Mouse (Mus musculus): ENCODE measurements around the gene AC161166.1.

Gene AC161166.1

DNA sequence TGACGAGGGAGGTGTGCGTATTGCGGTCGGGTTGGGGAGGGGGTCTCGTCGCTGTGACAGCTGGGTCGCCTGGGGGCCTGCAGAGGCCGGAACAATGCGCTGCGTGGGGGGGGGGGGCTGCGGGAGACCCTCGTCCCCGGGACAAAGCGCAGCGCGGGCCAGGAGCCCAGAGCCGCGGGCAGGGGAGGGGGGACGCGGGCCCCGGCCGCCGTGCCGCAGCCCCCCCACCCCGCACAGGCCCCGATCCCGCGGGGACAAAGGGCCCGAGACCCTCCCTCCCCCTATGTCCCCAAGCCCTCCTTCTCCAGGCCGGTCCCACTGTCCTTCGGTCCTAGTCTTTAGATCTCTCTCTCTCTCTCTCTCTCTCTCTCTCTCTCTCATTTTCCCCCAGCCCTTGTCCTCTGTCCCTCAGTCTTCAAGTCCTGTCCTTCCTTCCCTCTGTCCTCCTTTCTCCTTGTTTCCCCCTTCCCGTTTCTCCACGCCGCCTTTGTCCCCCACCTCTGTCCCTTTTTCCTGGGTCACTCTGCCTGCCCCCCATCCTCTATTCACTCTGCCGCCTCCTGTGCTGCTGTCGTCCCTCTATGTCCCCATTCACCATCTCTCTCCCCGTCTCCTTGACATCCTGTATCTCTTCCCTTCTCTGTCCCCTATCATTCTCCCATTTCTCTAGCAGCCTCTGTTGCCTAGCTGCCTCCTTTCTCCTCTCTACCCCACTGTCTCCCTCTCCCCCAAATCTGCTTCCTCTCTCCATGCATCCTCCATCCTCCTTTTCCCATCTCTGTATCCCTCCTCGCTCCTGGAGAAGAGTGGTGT is 29.8 kb downstream of the AC161166.1 start:
- no peak for DNase-seq

DNA sequence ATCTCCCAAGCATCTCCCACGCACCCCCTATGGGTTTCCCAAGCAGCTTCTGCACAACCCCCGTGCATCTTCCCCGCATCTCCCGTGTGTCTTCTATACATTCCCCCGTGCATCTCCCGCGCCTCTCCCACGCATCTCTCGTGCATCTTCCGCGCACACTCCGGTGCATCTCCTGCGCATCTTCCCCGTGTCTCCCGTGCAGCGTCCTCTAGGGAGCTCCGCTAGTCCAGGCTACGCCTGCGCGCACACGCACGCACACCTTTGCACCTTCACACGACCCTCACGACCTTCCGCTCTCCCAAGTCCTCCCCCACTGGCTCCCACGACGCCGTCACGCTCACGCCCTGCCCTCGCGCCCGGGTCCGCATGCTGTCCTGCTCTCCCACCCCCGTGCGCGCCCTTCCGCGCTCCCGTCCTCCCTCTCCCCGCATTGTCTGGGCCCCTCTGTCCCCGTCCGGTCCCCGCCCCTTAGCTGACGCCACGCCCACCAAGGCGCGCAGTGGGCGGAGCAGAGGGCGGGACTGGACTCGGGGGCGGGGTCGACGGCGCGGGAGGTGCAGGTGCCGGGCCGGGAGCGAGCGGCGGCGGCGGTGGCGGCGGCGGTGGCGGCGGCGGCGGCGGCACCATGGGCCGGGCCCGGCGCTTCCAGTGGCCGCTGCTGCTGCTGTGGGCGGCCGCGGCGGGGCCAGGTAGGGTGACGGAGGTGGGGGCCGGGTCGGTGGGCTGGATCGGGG is 30.6 kb downstream of the AC161166.1 start, which contains the start of gene Cadm4:
Gene Cadm4 (plus strand): TSS at position 550 of the 734 bp plus-strand sequence.
- peak; percentile 91 for DNase-seq

DNA sequence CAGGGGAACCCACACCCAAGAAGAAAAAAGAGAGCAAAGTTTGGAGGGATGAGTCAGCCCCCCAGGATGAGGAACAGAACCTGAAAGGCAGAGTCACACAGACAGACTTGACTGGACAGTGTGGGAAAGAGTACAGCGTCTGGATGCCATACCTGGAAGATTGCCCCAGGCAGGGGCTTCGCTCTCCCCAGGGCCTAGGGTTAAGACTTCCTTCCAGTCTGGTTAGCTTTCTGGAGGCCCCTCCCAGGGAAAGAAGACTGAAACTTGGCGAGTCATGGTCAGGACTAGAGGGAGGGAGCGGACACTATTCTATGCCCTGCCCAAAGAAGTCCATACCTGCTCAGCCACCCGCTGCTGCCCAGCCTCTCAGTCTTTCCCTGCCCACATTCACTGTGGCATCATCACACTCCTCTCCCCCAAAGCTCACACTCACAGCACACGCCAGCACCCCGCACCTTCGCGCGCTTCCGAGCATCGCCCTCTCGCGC is 31.2 kb downstream of the AC161166.1 start:
- no peak for DNase-seq

DNA sequence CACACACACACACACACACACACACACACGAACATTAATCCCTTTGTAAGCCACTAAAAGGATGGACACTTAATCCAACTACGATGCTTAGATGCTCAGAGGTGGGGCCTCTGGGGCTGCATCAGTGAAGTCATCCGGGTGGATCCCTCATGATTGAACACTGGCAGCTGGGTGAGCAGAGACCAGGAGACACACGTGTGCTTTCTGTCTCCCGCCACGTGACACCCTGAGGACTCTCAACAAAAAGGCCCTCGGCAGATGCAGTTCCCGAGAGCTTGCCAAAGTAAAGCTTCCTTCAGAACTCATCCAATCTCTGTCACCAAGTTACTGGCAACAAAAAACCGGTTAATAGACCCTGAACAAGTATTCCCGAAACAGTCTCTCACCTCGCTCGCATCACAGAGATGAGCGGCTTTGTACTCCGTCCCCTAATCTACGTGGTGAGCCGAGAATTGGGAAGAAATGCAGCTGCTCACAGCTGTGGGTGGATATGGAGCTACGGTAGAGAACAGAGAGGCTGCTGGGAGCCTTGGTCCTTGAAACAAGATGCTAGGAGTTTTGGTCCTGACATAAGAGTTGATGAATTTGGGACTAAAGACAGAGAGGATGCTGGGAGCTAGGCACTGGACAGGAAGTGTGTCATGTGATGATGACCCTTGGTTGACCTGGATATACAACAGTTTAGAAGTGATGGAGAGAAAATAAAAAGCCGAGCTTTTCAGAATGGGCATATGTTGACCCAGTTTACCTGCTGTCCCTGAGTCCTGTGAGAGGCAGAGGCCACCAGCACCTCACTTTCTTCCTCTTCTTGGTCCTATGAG is 31.9 kb downstream of the AC161166.1 start:
- no peak for DNase-seq

DNA sequence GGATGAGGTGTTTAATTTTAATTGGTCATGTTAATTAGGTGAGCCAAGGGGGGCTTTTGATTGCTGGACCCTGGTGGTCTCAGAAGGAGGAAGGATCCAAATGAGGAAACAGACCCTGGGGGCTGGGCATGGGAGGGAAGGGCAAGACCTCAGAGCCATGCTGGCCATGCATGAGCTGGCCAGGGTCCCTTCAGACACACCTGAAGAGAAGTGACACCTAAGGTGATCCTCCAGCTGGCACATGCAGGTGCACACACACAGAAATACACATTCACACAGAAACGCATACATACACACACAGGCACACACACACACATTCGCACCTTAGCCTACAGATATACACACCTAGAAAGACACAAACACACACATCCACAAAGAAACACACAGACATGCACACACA is 32.6 kb downstream of the AC161166.1 start:
- no peak for DNase-seq

DNA sequence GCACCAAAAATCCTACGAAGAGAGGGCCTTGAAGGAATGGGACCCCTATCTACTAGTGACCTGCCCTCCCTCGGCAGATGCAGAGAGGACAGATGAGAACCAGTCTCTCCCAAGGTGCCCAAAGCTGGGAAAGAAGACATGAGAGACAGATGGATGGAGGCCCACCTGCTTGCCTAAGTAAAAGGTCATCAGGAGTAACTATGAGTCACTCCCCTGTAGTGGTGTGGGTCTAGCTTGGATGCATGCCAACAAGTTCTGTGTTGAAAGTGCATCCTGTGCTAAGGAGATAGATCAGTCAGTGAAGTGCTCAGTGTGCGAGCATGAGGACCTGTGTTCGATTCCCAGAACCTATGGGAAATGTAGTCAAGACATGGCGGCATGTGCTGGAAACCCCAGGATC is 33.3 kb downstream of the AC161166.1 start:
- DNase-seq = no peak

DNA sequence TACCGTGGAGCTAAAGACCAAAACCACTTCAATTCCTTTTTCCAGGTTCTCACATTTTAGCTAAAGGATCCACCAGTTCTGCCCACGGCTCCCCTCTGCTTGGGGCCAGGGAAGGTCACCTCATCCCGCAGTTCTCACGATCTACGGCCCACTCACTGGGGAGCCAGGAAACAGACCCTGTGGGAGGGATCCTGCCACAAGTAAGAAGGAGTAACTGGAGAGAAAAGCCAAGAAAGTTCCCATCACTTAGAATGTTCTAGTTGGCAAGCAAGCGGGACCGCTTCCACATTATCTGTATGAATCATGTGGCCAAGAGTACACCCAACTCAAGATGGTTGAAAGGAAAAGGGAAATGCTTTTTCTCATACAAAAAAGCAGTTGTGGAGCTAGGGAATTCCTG is 35.4 kb downstream of the AC161166.1 start:
- no peak for DNase-seq

DNA sequence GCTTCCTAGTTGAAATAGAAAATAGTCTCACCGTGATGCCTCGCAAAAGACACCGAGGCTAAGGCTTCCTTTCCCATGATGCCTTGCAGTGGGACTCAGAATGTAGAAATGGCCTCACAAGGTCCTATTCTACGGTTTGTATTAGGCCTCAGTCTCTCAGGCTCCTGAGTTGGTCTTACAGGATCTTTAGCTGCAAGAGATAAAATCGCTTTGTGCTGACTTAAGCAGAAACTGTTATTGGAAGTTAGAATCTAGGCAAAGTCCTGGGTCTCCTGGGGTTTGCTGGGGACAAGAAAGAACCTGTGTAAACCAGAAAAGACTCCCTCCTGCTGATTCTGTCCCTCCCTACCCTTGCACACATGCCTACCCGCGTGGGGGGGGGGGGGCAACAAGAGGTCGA is 35.9 kb downstream of the AC161166.1 start:
- no peak for DNase-seq

DNA sequence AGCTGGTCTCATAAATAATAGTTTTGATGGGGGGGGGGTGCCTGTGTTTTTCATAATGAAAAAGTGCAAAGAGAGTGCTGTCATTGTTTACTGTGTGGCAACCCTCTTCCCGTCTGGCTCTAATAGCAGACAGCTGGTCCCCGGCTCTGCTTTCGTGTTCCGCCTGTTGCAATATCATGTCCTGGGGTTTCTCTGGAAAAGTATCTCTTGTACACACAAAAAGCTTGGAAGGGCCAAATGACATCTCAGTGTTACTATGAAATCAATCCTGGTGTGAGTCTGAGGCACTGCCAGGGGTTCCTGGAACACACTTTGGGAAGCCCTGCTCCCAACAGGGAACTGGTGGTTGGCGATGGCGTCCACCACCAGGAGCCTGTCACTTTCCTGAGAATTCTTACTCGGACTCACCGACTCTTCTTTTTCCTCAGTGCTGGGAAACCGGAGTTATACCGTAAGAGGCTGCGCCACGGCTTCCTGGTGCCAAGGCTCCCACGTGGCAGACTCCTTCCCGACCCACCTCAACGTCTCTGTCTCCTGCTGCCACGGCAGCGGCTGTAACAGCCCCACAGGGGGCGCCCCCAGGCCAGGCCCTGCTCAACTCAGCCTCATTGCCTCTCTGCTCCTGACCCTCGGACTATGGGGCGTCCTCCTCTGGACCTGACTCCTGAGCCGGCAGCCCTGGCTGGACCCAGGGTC is 37.3 kb downstream of the AC161166.1 start:
- peak; percentile 42 for DNase-seq

DNA sequence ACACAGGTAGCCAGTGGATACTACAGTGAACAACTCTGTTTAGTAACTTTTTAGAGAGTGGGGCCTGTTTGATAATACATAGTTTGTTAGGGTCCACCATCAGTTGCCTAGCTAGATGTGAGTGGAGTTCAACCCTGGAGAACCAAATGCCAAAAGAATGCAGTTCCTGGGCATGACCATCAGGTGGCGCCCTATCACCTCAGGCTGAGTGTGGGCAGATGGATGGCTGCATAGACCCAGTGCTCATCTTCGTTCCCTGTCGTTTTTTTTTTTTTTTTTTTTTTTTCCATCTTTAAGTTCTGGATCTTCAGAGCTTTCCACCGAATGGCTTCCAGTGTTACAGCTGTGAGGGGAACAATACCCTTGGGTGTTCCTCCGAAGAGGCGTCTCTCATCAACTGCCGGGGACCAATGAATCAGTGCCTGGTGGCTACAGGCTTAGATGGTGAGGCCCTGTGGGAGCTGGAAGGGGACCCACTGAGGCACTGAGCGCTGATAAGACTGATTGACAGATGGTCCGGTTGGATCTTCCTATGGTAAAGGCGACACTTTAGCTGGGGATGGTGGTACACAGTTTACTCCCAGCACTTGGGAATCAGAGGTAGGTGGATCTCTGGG is 38.2 kb downstream of the AC161166.1 start:
- peak; percentile 69 for DNase-seq

DNA sequence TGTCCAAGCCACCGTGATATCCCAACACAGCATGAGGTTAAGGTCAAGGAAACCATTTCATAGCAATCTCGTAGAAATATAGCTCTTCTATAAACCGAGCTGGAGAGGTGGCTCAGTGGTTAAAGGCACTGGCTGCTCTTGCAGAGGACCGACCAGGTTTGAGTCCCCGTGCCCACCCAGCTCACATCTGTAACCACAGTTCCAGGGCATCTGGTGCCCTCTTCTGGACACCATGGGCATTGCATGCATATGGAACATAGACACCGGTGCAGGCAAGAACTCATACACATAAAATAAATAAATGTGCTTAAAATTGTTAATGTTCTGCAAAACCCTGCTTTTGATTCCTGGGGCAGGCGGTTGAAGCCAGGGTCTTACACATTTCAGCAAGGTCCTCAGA is 39.3 kb downstream of the AC161166.1 start:
- peak; percentile 39 for DNase-seq

DNA sequence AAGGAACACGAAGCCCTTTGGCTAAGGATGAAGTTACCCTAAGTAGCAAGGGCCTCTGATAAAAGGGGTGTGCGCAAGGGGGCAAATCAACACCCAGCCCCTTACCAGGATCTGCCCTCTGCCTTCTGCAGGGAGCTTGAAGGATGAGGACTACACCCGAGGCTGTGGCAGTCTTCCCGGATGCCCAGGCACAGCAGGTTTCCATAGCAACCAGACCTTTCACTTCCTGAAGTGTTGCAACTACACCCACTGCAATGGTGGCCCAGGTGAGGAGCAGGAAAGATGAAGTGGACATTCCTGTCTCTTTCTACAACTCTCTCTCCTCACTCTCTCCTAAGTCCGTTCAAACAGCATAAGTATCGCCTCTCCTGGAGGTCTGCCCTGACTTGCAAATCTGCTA is 39.8 kb downstream of the AC161166.1 start:
- DNase-seq = no peak

DNA sequence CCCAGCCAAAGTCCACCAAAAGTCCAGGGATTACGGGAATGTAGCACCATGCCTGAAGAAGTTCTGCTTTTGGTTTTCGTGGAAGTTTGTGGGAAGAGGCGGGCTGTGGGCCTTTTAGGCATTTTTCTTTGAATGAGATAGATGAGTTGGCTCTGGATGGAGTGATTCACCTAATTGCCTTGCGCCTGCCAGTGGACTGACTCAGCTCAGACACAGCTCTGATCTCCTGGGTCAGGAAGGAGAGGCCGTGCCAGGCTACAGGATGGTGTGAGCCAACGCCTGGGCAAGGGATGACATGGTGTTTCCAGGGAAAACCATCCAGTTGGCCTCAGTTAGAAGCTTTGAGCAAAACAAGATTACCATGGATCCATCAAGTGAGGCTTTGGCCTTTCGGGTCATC is 41.9 kb downstream of the AC161166.1 start:
- no peak for DNase-seq

DNA sequence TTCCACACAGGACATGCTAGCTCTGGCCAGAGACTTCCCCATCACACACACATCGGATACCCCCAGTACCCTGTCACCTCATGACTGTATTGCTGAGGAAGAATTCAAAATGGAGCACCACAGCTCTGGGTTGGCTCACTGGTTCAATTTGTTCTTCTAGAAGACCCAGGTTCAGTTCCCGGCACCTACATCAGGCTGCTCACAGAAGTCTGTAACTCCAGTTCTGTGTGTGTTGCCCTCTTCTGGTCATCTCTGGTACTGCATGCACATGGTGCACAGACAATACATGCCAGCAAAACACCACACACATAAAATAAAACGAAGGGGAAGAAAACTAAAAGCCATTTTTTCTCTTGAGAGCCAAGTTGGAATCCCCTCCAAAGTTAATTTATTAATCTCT is 43.1 kb downstream of the AC161166.1 start:
- DNase-seq = no peak

DNA sequence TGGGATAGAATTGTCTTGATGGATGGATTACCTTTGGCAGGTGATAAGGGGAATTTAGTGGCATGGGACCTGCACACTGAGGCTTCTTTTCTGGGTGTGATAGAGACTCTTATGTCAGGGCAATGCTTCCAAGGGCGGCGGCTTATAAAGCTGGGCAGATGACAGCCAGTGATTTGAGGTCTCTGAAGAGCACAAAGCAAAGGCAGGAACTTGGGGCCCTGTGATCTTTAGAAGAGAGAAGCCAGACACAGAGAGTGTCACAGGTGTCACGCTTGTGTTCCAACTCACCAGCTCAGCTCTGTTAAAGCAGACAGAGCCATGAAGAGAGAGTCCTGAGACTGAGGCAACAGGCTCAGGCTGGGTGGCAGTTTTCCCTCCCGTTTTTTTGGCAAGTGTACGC is 44.4 kb downstream of the AC161166.1 start:
- no peak for DNase-seq

DNA sequence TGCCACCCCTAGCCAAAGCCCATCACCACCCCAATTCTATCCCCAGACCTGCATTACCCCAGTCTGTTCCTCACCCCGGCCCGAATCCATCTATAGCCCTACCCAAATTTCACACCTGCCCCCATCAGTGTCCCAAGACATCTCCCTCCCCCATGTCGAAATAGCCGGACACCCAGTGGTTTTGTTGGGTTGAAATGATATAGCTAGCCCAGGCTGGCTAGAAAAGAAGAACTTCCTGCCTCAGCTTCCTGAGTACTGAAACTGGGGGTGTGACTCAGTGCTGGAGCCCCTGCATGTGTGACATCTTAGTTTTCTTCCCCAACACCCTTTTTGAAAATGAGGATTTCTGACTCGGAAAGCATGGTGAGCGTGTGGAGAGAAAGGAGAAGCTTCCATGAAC is 45.4 kb downstream of the AC161166.1 start:
- DNase-seq = no peak

DNA sequence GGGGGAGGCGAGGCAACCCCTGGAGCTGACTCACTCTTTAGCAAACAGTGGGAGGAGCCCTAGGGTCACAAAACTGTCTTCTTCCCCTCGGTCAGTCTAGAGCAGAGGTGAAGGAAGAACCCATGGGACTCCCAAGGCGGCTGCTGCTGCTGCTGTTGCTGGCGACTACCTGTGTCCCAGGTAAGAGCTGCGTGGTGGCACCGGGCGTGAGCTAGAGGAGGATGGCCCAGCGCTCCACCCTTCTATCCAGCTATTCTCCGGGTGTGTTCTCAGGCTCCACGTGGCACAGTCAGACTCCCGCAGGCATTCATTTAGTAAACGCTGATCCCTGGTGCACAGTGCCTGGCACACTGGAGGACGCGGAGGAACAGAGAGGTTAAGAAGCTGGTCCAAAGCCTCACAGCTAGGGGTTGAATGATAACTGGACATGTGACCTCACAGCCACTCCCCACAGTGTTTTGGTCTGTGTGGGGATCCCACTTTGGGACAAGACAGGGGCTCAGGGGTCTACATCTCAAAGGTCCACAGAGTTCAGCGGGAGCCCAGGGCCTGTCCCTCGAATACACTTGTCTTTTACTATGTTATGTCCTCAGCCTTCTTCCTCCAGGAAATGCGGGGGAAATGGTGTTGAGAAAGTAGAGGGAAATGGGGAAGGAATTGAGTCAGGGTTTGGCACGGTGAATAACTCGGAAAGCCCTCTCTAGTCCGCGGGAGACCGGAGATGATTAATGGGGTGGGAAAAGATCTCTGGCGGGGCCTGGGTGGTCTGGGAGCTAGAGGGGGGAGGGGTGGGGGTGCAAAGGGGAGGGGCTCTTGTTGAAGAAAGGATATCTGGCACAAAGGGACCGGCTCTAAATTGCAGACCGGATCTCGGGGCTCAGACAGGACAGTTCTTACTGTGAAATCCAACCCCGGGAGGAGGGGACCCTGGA is 49.6 kb downstream of the AC161166.1 start, which contains the start of gene Plaur:
Gene Plaur (plus strand): TSS at position 97 of the 932 bp plus-strand sequence.
- peak; percentile 57 for DNase-seq

DNA sequence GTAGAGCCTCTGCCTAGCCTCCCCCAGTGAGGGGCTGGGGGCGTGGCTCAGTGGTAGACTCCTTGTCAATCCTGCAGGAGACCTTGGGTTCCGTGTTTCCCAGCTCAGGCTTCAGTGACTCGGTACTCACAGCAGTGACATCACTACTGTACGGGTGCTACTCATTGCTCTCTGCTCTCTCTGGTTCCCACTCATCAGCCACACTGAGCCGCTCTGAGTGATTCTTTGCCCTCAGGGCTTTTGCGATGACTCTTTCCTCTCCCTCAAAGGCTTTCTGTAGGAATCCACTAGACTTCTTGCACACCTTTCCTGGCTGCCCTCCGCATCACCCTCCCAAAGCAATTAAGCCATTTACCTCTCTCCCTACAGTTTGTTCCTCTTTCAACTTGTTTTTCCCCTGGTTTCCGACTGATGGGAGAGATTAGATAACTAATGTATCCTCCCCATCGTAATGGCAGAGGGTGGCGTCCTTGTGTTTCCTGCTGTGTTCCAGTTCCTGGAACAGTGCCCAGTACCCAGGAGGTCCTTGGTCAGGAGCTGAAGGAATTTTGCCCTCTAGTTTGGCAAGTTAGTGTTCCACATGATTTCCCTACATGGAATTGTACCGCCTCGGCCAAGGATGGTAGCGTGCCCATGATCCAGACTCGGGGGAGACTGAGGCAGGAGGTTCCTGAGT is 50.7 kb downstream of the AC161166.1 start:
- DNase-seq = peak; percentile 77
